Mouse (Mus musculus): Measurements from ENCODE around the gene Arhgap15. TPM values are rescaled to one million over a fixed set of nuclear protein-coding genes. Genes with fewer than 3 reads are reported as not detected.

The Arhgap15 gene
- polyA plus RNA-seq, 1 experiment, result 4.8 TPM

DNA sequence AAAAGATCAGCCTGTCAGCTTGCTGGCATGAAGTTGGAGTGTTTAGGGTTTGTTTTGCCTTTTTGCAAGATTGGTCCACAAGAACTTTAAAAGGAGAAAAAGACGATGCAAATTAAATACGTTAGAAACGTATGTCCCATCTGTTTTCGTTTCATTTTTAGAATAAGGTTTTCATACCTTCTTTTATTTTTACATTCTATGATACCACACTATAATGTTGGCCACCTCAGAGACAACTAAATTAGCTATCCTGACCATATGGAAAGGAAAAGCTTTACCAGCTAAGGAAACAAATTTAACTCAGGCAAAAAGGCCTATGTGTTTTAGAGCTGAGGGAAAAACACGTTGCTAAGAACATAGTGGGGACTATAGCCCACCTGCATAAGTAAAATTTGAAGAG, 264.8 kb downstream of the Arhgap15 start:
- Histone ChIP-seq H3K27me3 (ENCODE audit: control insufficient read depth, insufficient read depth, low read length) (no peaks in the 10 kb centered on the region), H3K27ac (ENCODE audit: insufficient read depth, low read length) (no peak overlapping the region), H3K4me1 (ENCODE audit: control insufficient read depth, insufficient read depth, insufficient read length) (no peaks in the 10 kb centered on the region), H3K36me3 (ENCODE audit: control insufficient read depth, insufficient read depth, low read length) (peaks cover 5% of the 10 kb centered on the region), H3K4me3 (ENCODE audit: extremely low read depth, insufficient read depth, insufficient read length) (no peak overlapping the region)
- DNase-seq (ENCODE audit: low read depth in 1 of 2, low spot score in 2 of 2), result no peak
- 92% methylated on average over 5 of the region's 5 CpGs for WGBS
- TF ChIP-seq CTCF (IDR thresholded peaks at IDR 0.05; ENCODE audit: extremely low read depth, insufficient read depth, insufficient read length, insufficient replicate concordance) (no peak), POLR2A (IDR thresholded peaks at IDR 0.05; ENCODE audit: low read depth, low read length) (no peak)

DNA sequence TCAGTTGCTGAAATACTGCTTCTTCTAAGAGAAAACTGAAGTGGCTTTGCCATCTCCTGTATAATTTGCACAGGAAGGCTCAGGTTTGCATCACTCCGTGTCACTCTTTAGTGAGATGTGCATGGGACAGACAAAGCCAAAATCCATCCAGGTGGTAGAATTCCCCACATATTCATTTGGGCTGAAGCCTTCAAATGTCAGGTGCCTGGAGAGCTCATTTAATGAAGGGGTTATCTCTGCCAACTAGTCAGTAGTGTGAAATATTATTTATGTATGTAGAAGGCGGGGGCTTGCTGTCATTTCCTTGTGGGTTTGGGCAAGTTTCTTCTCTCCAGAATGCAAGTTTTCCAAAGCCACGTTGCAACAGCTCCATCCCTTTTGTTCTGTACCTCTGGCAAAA, 268.1 kb downstream of the Arhgap15 start:
- no peak for DNase-seq (ENCODE audit: low read depth in 1 of 2, low spot score in 2 of 2)
- no peaks in the 10 kb centered on the region for H3K4me1 ChIP-seq (ENCODE audit: control insufficient read depth, insufficient read depth, insufficient read length)
- peaks cover 5% of the 10 kb centered on the region for H3K36me3 ChIP-seq (ENCODE audit: control insufficient read depth, insufficient read depth, low read length)
- no peaks in the 10 kb centered on the region for H3K27me3 ChIP-seq (ENCODE audit: control insufficient read depth, insufficient read depth, low read length)
- TF ChIP-seq CTCF (IDR thresholded peaks at IDR 0.05; ENCODE audit: extremely low read depth, insufficient read depth, insufficient read length, insufficient replicate concordance), result no peak
- TF ChIP-seq POLR2A (IDR thresholded peaks at IDR 0.05; ENCODE audit: low read depth, low read length), result no peak
- no peak overlapping the region for H3K4me3 ChIP-seq (ENCODE audit: extremely low read depth, insufficient read depth, insufficient read length)
- 89% methylated on average over 3 of the region's 3 CpGs for WGBS
- no peak overlapping the region for H3K27ac ChIP-seq (ENCODE audit: insufficient read depth, low read length)

DNA sequence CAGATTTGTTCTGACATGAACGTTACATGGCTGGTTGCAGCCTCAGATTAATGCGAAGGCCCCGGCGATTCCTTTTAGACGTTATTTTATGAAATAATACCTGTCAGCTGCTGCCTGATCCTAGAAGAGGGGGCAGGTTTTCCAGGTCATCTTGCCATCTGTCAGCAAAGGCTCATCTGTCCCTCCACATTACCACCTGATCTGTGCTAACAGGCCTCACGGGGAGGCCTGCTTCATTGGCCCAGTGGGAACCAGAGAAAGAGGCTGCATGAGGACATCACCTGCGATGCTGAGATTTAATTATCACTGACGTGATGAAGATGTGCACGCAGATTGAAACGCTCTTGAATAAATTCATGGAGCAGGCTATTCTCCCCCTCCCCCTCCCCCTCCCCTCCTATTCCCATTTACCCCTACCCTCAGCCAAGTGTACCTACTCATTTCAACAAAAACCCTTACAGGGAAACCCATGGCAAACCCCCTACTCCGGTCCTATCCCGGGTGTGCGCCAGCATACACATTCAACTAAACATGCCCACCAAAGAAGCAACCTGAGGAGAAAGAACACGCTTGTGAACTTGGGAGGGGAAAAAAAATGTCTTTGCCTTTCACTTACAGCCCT, 268.9 kb downstream of the Arhgap15 start:
- no peak for DNase-seq (ENCODE audit: low read depth in 1 of 2, low spot score in 2 of 2)
- Histone ChIP-seq H3K4me3 (ENCODE audit: extremely low read depth, insufficient read depth, insufficient read length) (no peak overlapping the region), H3K27me3 (ENCODE audit: control insufficient read depth, insufficient read depth, low read length) (no peaks in the 10 kb centered on the region), H3K36me3 (ENCODE audit: control insufficient read depth, insufficient read depth, low read length) (peaks cover 5% of the 10 kb centered on the region), H3K27ac (ENCODE audit: insufficient read depth, low read length) (no peak overlapping the region), H3K4me1 (ENCODE audit: control insufficient read depth, insufficient read depth, insufficient read length) (no peaks in the 10 kb centered on the region)
- 95% methylated on average over 14 of the region's 14 CpGs for WGBS
- no peak for TF ChIP-seq CTCF (IDR thresholded peaks at IDR 0.05; ENCODE audit: extremely low read depth, insufficient read depth, insufficient read length, insufficient replicate concordance)
- TF ChIP-seq POLR2A (IDR thresholded peaks at IDR 0.05; ENCODE audit: low read depth, low read length), result no peak

DNA sequence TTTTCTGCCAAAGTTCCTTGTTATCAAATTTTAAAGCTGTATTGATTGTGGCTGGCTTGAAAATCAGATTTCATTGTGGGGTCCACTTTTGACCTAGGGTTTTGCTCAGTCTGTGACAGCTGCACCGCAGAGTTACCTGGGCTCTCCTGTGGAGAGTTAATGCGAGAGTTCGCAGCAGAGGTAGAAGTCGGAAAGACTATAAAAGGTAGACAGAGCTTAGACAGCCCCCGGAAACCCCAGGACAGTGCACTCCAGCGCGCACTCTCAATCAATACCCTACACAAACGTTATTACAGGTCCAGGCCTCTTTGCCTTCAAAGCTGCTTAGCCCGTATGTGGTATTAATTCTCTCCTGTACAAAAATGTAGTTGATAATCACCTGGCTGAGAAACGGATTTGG, 269.4 kb downstream of the Arhgap15 start:
- whole genome bisulfite sequencing, result 94% methylated on average over 10 of the region's 10 CpGs
- no peak for DNase-seq (ENCODE audit: low read depth in 1 of 2, low spot score in 2 of 2)
- no peak overlapping the region for H3K27ac ChIP-seq (ENCODE audit: insufficient read depth, low read length)
- H3K4me3 ChIP-seq (ENCODE audit: extremely low read depth, insufficient read depth, insufficient read length), result no peak overlapping the region
- H3K27me3 ChIP-seq (ENCODE audit: control insufficient read depth, insufficient read depth, low read length), result no peaks in the 10 kb centered on the region
- no peaks in the 10 kb centered on the region for H3K4me1 ChIP-seq (ENCODE audit: control insufficient read depth, insufficient read depth, insufficient read length)
- no peak for TF ChIP-seq CTCF (IDR thresholded peaks at IDR 0.05; ENCODE audit: extremely low read depth, insufficient read depth, insufficient read length, insufficient replicate concordance)
- peaks cover 5% of the 10 kb centered on the region for H3K36me3 ChIP-seq (ENCODE audit: control insufficient read depth, insufficient read depth, low read length)

DNA sequence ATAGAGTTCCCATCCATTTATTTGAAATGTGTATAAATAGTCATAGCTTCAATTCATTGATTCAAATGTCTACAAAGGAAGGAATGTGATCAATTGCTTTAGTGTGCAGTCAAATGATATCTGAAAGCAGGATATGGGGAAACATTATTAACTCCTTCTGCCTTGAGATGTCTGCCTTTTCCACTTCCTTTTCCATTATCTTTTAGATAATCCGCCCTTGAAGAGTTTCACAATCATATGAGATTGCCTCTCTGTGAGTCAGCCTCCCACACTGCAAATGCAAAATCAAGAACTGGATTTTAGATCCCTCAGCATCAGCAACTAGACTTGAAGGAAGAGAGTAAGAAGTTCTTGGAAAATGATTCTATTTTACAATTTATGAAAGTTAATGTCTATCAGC, 276.1 kb downstream of the Arhgap15 start:
- TF ChIP-seq POLR2A (IDR thresholded peaks at IDR 0.05; ENCODE audit: low read depth, low read length) (no peak), CTCF (IDR thresholded peaks at IDR 0.05; ENCODE audit: extremely low read depth, insufficient read depth, insufficient read length, insufficient replicate concordance) (no peak)
- no peak for DNase-seq (ENCODE audit: low read depth in 1 of 2, low spot score in 2 of 2)
- no peaks in the 10 kb centered on the region for H3K27me3 ChIP-seq (ENCODE audit: control insufficient read depth, insufficient read depth, low read length)
- H3K4me3 ChIP-seq (ENCODE audit: extremely low read depth, insufficient read depth, insufficient read length), result no peak overlapping the region
- 81% methylated on average over 1 of the region's 1 CpGs for WGBS
- no peaks in the 10 kb centered on the region for H3K36me3 ChIP-seq (ENCODE audit: control insufficient read depth, insufficient read depth, low read length)
- H3K27ac ChIP-seq (ENCODE audit: insufficient read depth, low read length), result no peak overlapping the region
- no peaks in the 10 kb centered on the region for H3K4me1 ChIP-seq (ENCODE audit: control insufficient read depth, insufficient read depth, insufficient read length)

DNA sequence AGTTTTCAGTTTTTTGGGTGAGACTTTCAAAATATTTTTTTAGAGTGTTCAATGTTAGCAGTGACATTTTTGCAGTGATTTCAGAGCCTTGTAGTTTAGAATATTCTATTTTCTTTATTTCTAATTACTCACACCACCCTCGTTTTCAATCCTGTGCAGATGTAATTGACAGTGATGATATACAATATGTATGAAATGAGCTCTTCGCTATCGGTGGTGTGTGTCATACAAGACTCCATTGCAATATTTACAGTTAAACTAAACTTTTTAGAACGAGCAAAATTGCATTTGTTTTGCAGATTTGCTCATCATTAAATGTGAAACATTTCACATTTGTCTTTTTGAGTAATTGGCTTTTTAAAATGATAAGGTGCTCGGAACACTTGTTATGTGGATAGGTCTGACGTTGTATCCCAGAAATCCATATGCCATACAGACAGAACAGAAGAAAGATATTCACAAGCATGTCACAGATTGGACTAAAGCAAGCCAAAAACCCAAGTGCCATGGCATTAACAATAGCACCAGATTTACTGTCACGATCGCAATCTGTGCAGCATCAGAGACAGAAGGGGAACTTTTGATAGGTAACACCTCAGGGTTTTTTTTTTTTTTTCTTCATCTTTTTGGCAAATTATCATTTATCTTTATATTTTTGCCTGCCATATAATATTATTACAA, 280.6 kb downstream of the Arhgap15 start:
- Histone ChIP-seq H3K36me3 (ENCODE audit: control insufficient read depth, insufficient read depth, low read length) (no peaks in the 10 kb centered on the region), H3K4me1 (ENCODE audit: control insufficient read depth, insufficient read depth, insufficient read length) (no peaks in the 10 kb centered on the region), H3K27me3 (ENCODE audit: control insufficient read depth, insufficient read depth, low read length) (no peaks in the 10 kb centered on the region), H3K27ac (ENCODE audit: insufficient read depth, low read length) (no peak overlapping the region), H3K4me3 (ENCODE audit: extremely low read depth, insufficient read depth, insufficient read length) (no peak overlapping the region)
- no peak for DNase-seq (ENCODE audit: low read depth in 1 of 2, low spot score in 2 of 2)
- no peak for TF ChIP-seq POLR2A (IDR thresholded peaks at IDR 0.05; ENCODE audit: low read depth, low read length)
- 91% methylated on average over 8 of the region's 8 CpGs for WGBS

DNA sequence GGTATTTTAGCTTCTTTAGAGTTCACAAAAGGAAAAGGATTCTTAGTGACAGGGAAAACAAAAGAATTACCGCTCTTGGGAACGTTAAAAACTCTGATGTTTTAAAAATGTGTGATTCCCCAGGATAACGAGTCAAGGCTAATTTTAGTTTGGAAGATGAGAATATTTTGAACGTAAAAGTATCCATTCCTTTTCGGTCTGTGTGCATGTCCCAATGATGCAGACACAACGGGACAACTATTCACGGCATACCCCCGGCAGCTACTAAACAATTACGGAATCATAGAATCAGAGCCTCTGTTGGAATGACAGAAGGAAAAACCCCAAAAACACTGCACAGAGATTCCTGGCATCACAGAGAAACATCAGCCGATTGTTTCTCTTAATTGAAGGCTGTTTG, 281.2 kb downstream of the Arhgap15 start:
- Histone ChIP-seq H3K4me3 (ENCODE audit: extremely low read depth, insufficient read depth, insufficient read length) (no peak overlapping the region), H3K4me1 (ENCODE audit: control insufficient read depth, insufficient read depth, insufficient read length) (no peaks in the 10 kb centered on the region), H3K27ac (ENCODE audit: insufficient read depth, low read length) (no peak overlapping the region), H3K27me3 (ENCODE audit: control insufficient read depth, insufficient read depth, low read length) (no peaks in the 10 kb centered on the region), H3K36me3 (ENCODE audit: control insufficient read depth, insufficient read depth, low read length) (no peaks in the 10 kb centered on the region)
- DNase-seq (ENCODE audit: low read depth in 1 of 2, low spot score in 2 of 2), result no peak
- no peak for TF ChIP-seq CTCF (IDR thresholded peaks at IDR 0.05; ENCODE audit: extremely low read depth, insufficient read depth, insufficient read length, insufficient replicate concordance)
- TF ChIP-seq POLR2A (IDR thresholded peaks at IDR 0.05; ENCODE audit: low read depth, low read length), result no peak
- WGBS, result 92% methylated on average over 10 of the region's 10 CpGs
